Mouse (Mus musculus) spleen, adult 2 months (tissue): ENCODE measurements around the gene Kcnk4.

ENCODE experiments used
- CTCF ChIP-seq: fragments of 200-500 bp; IDR thresholded peaks from 2 replicates; pipeline ENCODE4 v1.5.1; 2011; ENCODE audit warnings: mild to moderate bottlenecking, inconsistent platforms; ENCODE audit not compliant: insufficient read depth, insufficient read length, insufficient replicate concordance; ENCODE audit errors: extremely low read depth
- POLR2A ChIP-seq: fragments of 200-500 bp; IDR thresholded peaks from 2 replicates; pipeline ENCODE4 v1.6.1; 2011; ENCODE audit warnings: low read depth, low read length, inconsistent platforms

GRCm38 (mm10) chr19:6907811-6908540, 26.3 kb downstream of the Kcnk4 start:
- no peak for TF ChIP-seq CTCF
- TF ChIP-seq POLR2A, result no peak
